Mouse (Mus musculus) erythroblast, embryonic 14.5 days (primary cell): ENCODE results near the gene Pomt1. TPM values are rescaled to one million over a fixed set of nuclear protein-coding genes. Genes with fewer than 3 reads are reported as not detected.

ENCODE experiments used
- H3K27me3 ChIP-seq: 2 replicates; pipeline ENCODE4 v1.6.1; 2012; ENCODE audit warnings: inconsistent platforms; ENCODE audit not compliant: control insufficient read depth
- H3K36me3 ChIP-seq: 2 replicates; pipeline ENCODE4 v1.6.1; 2012; ENCODE audit warnings: mild to moderate bottlenecking, inconsistent platforms; ENCODE audit not compliant: control insufficient read depth
- H3K4me1 ChIP-seq: 2 replicates; pipeline ENCODE4 v1.6.1; 2012; ENCODE audit warnings: inconsistent platforms; ENCODE audit not compliant: control insufficient read depth
- H3K4me3 ChIP-seq: replicated peaks from 2 replicates; pipeline ENCODE3; 2012; ENCODE audit warnings: moderate library complexity, mild to moderate bottlenecking, inconsistent platforms
- H3K9me3 ChIP-seq: 2 replicates; pipeline ENCODE4 v1.6.1; 2012; ENCODE audit warnings: low read length, inconsistent platforms, mixed read lengths; ENCODE audit not compliant: control insufficient read depth
- GATA1 ChIP-seq: IDR thresholded peaks from 2 replicates; pipeline ENCODE4 v1.6.1; 2012; ENCODE audit warnings: low read length, inconsistent platforms, mixed read lengths
- TAL1 ChIP-seq: IDR thresholded peaks from 3 replicates; pipeline ENCODE4 v1.6.1; 2012; ENCODE audit warnings: low read length, inconsistent platforms, mixed read lengths
- polyA plus RNA-seq: library from polyadenylated mRNA; stranded (reverse); fragments of >175 nt; gene quantifications from 2 replicates; pipeline ENCODE4 v1.2.3, GENCODE M21; 2012

Pomt1 gene
- polyA plus RNA-seq, 1 experiment, result 0.79 TPM

DNA sequence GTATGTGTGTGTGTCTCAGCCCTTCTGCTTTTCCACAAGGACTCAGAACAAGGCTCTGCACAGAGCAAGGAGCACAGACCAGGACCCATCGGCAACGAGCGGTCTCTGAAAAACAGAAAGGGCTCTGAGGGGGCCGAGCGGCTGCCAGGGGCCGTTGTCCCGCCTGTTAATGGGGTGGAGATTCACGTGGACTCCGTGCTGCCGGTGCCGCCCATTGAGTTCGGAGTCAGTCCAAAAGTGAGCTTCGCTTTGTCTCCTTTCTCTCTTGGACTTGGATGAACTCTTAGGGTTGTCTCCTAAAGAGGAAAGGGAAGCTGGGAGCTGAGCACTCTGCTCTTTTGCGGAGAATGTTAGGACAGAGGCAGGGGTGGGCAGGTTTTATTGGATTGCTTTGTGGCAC, 16.9 kb upstream of the Pomt1 start:
- no peak for TF ChIP-seq GATA1
- no peak for TF ChIP-seq TAL1
- peaks cover 100% of the 10 kb centered on the region for H3K36me3 ChIP-seq
- no peaks in the 10 kb centered on the region for H3K27me3 ChIP-seq
- H3K9me3 ChIP-seq, result no peaks in the 10 kb centered on the region
- no peaks in the 10 kb centered on the region for H3K4me1 ChIP-seq
- H3K4me3 ChIP-seq, result no peak overlapping the region

DNA sequence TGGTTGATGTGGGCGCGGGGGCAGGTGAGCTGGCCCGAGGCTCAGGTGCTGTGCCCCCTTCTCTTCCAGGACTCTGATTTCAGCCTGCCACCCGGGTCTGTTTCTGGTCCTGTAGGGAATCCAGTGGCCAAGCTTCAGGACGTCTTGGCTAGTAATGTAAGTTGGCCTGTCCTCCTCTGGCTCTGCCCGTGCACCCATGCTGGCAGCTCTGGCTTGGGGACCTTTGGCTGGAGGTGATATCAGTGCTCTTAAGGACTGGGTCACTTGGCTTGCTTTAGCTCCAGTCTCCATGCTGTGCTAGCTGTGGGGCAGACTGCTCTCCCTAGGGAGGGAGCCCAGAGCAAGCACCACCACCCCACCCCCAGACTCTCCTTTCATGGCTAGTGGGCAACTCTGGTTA, 16.4 kb upstream of the Pomt1 start:
- Histone ChIP-seq H3K36me3 (peaks cover 100% of the 10 kb centered on the region), H3K4me1 (no peaks in the 10 kb centered on the region), H3K4me3 (no peak overlapping the region), H3K27me3 (no peaks in the 10 kb centered on the region), H3K9me3 (no peaks in the 10 kb centered on the region)
- TF ChIP-seq TAL1, result no peak
- TF ChIP-seq GATA1, result no peak

DNA sequence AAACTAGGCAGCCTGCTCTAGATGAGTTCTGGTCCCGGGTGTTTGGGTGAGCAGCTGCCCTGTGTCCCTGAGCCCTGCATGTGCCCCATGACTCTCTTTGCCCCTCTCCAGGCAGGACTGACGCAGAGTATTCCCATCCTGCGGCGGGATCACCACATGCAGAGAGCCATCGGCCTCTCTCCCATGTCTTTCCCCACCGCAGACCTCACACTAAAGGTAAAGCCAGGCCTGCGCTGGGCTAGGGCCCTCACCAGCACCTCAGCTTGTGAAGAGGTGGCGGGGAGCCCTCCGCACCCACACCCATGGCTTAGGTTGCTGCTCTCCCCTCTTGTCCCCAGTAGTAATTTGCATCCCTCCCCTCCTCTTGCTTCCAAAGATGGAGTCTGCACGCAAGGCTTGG, 15.4 kb upstream of the Pomt1 start:
- Histone ChIP-seq H3K27me3 (no peaks in the 10 kb centered on the region), H3K4me1 (no peaks in the 10 kb centered on the region), H3K36me3 (peaks cover 100% of the 10 kb centered on the region), H3K4me3 (no peak overlapping the region), H3K9me3 (no peaks in the 10 kb centered on the region)
- TF ChIP-seq TAL1 (no peak), GATA1 (no peak)

DNA sequence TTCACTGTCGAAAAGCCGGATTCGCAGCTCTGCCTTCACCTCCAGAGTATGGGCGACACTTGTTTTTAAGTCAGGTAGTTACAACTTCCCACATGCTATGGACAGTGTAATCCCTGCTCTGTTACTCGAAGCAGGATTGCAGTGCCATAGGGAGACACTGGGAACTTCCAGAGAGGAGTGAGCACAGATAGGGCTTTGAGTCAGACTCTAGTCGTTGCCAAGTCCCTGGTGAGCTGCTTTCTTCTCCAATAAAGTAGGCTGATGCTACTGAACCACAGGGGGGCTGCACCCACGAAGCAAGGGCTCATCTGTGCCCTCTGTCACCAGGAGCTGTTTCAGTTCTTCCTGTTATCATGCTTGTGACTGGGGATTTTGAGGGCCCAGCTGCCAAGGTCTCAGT, 14.8 kb upstream of the Pomt1 start:
- peaks cover 100% of the 10 kb centered on the region for H3K36me3 ChIP-seq
- TF ChIP-seq GATA1, result no peak
- TF ChIP-seq TAL1, result no peak
- no peaks in the 10 kb centered on the region for H3K4me1 ChIP-seq
- no peak overlapping the region for H3K4me3 ChIP-seq
- H3K27me3 ChIP-seq, result no peaks in the 10 kb centered on the region
- H3K9me3 ChIP-seq, result no peaks in the 10 kb centered on the region

DNA sequence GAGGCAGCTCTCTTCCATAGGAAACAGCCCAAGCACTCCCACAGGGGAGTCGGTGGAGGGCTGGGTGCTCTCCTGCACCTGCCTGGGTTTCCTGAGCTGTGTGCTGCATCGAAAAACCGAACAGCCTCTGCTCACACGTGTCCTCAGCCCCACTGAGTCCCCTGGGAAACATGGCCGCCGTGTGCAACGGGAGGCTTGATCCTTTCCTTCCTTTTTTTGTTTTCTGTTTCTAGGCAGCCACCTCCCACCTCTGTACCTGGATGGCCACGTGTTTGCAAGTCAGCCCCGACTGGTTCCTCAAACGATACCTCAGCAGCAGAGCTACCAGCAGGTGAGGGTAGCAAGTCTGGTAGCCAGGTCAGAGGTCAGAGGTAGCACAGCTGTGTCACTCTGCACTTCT, 14.3 kb upstream of the Pomt1 start:
- TF ChIP-seq TAL1, result no peak
- no peak for TF ChIP-seq GATA1
- Histone ChIP-seq H3K36me3 (peaks cover 100% of the 10 kb centered on the region), H3K27me3 (no peaks in the 10 kb centered on the region), H3K4me1 (no peaks in the 10 kb centered on the region), H3K4me3 (no peak overlapping the region), H3K9me3 (no peaks in the 10 kb centered on the region)

DNA sequence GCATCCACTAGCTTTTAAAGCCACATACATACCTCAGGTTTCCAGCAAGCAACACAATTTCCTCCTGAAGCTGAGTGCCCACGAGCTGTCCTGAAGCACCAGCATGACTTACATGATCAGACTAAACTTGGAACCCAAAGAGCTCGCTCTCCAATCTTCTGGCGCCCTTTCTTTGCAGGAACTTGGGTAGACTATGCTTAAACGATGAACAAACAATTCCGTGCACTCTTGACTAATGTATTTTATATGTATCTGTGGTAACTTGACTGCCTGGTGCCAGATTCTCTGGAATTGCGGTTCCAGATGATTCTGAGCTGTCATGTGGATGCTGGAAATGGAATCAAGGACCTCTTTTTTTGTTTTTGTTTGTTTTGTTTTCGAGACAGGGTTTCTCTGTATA, 957 bp upstream of the Pomt1 start:
- H3K9me3 ChIP-seq, result no peaks in the 10 kb centered on the region
- H3K4me1 ChIP-seq, result peaks cover 42% of the 10 kb centered on the region
- H3K27me3 ChIP-seq, result no peaks in the 10 kb centered on the region
- peaks cover 48% of the 10 kb centered on the region for H3K36me3 ChIP-seq
- TF ChIP-seq TAL1, result no peak
- TF ChIP-seq GATA1, result no peak
- H3K4me3 ChIP-seq, result peak overlapping the region; percentile 95

DNA sequence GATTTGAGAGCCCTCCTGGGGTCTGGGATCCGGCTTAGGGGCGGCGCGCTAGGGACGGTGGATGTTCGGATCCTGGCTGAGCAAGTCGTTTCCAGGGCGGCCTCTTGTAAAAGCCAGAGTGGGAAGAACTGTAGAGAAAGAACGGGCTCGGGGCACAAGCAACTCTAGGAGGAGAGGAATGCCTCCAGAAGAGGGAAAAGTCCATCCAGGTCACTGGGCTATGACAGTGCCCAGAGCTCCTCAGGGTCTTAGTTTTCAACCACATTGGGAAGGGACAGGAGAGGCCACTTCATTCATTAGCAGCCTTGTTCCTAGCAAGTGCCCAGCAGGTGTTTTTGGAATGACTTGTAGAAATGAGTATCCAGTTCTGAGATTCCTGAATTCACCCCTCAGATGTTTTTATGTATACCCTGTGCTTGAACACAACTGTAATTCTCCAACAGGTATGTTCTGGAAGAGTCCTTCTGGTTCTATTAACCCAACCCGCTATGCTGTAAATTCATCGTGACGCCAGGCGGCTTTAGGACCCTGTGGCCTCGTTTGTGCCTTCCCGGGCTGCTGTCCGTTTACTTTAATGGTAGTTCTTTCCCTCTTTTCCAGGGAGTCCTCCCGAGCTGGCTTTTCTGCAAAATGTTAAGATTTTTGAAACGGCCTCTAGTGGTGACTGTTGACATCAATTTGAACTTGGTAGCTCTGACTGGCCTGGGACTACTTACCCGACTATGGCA, 534 bp downstream of the Pomt1 start:
- TF ChIP-seq GATA1 (no peak), TAL1 (no peak)
- H3K4me3 ChIP-seq, result peak overlapping the region; percentile 95
- H3K36me3 ChIP-seq, result peaks cover 45% of the 10 kb centered on the region
- no peaks in the 10 kb centered on the region for H3K9me3 ChIP-seq
- peaks cover 42% of the 10 kb centered on the region for H3K4me1 ChIP-seq
- H3K27me3 ChIP-seq, result no peaks in the 10 kb centered on the region

DNA sequence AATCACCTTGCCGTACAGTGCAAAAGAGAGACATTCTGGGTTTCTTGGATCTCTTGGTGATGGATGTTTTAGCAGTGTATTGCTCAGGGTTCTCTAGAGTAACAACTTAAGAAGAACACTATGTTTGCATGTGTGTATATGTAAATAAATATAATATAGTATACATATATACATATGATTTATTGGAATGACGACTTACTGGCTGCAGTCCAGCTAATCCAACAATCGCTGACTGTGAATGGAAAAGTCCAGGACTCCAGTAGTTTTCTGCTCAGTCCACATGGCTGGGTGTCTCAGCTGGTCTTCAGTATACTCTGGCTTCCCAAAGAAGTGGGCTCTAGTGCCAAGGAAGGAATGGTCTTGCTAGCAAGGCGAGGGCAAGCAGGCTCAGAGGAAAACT, 1.2 kb downstream of the Pomt1 start:
- Histone ChIP-seq H3K36me3 (peaks cover 44% of the 10 kb centered on the region), H3K9me3 (no peaks in the 10 kb centered on the region), H3K4me1 (peaks cover 42% of the 10 kb centered on the region), H3K27me3 (no peaks in the 10 kb centered on the region), H3K4me3 (peak overlapping the region; percentile 95)
- TF ChIP-seq TAL1, result no peak
- TF ChIP-seq GATA1, result no peak

DNA sequence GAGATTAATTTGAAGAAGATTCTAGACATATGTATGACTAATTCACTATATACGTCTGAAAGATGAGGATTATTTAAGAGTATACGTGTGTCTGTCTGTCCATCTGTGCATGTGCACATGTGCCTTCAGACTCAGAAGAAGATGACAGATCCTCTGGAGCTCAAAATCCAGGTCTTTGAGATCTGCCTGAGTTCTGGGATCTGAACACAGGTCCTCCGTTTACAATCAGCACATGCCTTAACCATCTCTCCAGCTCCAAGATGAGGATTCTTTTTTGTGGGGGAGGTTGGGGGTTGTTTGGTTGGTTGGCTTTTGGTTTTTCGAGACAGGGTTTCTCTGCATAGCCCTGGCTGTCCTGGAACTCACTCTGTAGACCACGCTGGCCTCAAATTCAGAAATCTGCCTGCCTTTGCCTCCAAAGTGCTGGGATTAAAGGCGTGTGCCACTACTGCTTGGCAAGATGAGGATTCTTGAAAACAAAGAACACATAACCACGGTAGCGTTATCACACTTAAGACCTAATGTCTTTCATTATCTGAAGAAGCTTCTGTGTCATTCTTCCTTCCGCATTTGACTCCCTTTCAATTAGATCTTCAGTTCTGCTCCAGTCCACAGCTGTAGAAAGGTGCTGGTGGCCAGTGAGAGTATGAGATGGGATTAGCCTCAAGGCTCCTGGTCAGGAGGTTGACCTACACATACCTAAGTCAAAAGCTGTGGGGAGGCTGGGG, 2.5 kb downstream of the Pomt1 start:
- Histone ChIP-seq H3K4me3 (no peak overlapping the region), H3K9me3 (no peaks in the 10 kb centered on the region), H3K36me3 (peaks cover 44% of the 10 kb centered on the region), H3K27me3 (no peaks in the 10 kb centered on the region), H3K4me1 (peaks cover 41% of the 10 kb centered on the region)
- TF ChIP-seq TAL1, result no peak
- TF ChIP-seq GATA1, result no peak
